Comparison of ENCODE assay signal across 11 mouse cellular contexts in the genomic region with DNA sequence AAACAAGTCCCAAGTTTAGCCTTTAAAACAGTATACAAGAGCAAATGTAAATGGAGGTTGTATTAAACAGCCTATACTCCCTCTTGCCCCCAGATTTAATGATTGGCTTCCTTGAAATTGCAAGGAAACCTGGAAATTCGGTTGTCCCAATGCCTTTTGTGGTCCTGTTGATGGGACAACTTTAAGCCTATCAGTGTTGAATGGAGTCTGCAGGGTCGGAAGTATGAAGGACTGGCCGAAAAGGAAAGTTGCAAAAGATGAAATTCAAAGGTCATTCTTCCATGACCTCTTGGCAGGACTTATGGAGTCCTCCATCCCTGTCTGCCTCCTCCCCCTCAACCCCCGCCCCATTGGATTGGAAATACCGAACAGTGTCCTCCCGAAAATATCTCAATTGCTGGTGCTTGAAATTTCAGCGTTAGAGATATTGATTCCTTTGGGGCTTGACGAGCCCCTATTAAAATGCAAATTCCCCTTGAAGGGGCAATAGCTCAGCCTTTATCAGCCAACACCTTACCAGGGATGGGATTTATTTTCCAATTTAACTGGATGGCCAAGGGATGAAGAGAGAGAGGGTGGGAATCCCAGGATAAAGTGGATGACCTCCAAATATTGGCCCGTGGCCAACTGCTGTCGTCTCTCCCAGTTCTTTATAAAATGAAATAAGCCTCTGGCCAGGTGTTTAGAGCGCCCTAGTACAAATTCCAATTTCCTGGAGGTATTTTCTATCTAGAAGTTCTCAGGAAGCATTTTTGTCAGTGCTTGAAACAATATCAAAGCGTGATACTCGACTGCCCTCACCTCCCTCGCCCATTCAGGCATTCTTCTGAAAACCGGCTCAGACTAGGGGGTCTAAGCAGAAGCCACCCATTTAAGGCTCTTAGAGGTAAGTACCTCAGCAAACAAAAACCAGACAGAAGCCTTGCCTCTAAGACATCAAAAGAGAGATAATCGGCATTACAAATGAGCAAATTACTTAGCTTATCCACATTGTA. TPM values are rescaled to one million over a fixed set of nuclear protein-coding genes. Genes with fewer than 3 reads are reported as not detected.
DNase-seq lines count a peak whose midpoint lies in the region; ATAC-seq lines count a peak whose summit lies in the region.
"Had no signal": no experiment of that assay in that cellular context is flagged by ENCODE, and none has a peak within 500 bp of the region (broad histone marks: within the 10 kb centered on the region; RNA-seq: fewer than 3 reads in every experiment).

No protein-coding gene starts in this region.

- no peak overlapping the region; the same call in 1 of the 2 replicates for H3K9ac ChIP-seq in heart, embryonic 14.5 days (ENCODE audit: low read length)
- peak overlapping the region; percentile 80; the same call in 1 of the 2 replicates for H3K9ac ChIP-seq in midbrain, embryonic 13.5 days (replicated peaks)

- intact Hi-C loops in heart, postnatal 10 days (cut with DNase I): no loop called here

- H3K4me3 ChIP-seq in heart, embryonic 14.5 days (ENCODE audit: control insufficient read depth in 1 of 2, insufficient read depth in 1 of 2, low read depth in 1 of 2, low read length in 2 of 2): peak overlapping the region in 1 of 2 experiments; percentile 61; a peak in 3 of 4 replicates
- peak overlapping the region; percentile 74 for H3K4me3 ChIP-seq in hindbrain, embryonic 10.5 days
- peak overlapping the region; percentile 71 for H3K4me3 ChIP-seq in midbrain, embryonic 13.5 days (replicated peaks)

- no peak for DNase-seq in heart, postnatal 10 days
- DNase-seq in ZHBTc4 (ENCODE audit: low read depth, low spot score) (peak; percentile 83), adipocyte (ENCODE audit: low spot score) (no peak)
- DNase-seq in hindbrain, embryonic 10.5 days (ENCODE audit: low spot score): no peak
- no peak for DNase-seq in frontal cortex, postnatal 36 days (ENCODE audit: low spot score in 2 of 2)
- DNase-seq: thymus, postnatal 36 days had no signal

- H3K36me3 ChIP-seq in heart, embryonic 14.5 days (ENCODE audit: control insufficient read depth, insufficient read depth, low read length): no peaks in the 10 kb centered on the region
- H3K36me3 ChIP-seq in hindbrain, embryonic 10.5 days: no peaks in the 10 kb centered on the region
- no peaks in the 10 kb centered on the region for H3K36me3 ChIP-seq in midbrain, embryonic 13.5 days

- peaks cover 59% of the 10 kb centered on the region for H3K27me3 ChIP-seq in heart, embryonic 14.5 days (ENCODE audit: control insufficient read depth, insufficient read depth, low read length)
- peaks cover 52% of the 10 kb centered on the region for H3K27me3 ChIP-seq in hindbrain, embryonic 10.5 days (ENCODE audit: insufficient read depth, poor library complexity, severe bottlenecking)
- H3K27me3 ChIP-seq in midbrain, embryonic 13.5 days: peaks cover 41% of the 10 kb centered on the region

- no peak overlapping the region for H3K27ac ChIP-seq in heart, embryonic 14.5 days (replicated peaks in 1 of 2; ENCODE audit: control insufficient read depth in 1 of 2, insufficient read depth in 1 of 2, low read depth in 2 of 2, low read length in 2 of 2)
- H3K27ac ChIP-seq in hindbrain, embryonic 10.5 days: no peak overlapping the region; the same call in 1 of the 2 replicates
- H3K27ac ChIP-seq in midbrain, embryonic 13.5 days: peak overlapping the region; percentile 90

- peak overlapping the region; percentile 99 for H3K4me2 ChIP-seq in heart, embryonic 14.5 days (ENCODE audit: low read length)
- peak overlapping the region; percentile 90 for H3K4me2 ChIP-seq in midbrain, embryonic 13.5 days (replicated peaks)

- H3K4me1 ChIP-seq in heart, embryonic 14.5 days (ENCODE audit: control insufficient read depth in 2 of 2, insufficient read depth in 2 of 2, low read length in 2 of 2): peaks cover 0 to 9% of the 10 kb centered on the region in 2 experiments; a peak in 1 of 4 replicates
- peaks cover 21% of the 10 kb centered on the region for H3K4me1 ChIP-seq in hindbrain, embryonic 10.5 days (replicated peaks)
- H3K4me1 ChIP-seq in midbrain, embryonic 13.5 days (replicated peaks): peaks cover 23% of the 10 kb centered on the region

- 0 out of 2 replicates have a peak, but pooled peaks cover 3% of the 10 kb centered on the region for H3K9me3 ChIP-seq in heart, embryonic 14.5 days (ENCODE audit: control insufficient read depth, low read length)
- H3K9me3 ChIP-seq in hindbrain, embryonic 10.5 days: no peaks in the 10 kb centered on the region
- no peaks in the 10 kb centered on the region for H3K9me3 ChIP-seq in midbrain, embryonic 13.5 days

- ATAC-seq in heart, embryonic 14.5 days (ENCODE audit: insufficient number of reproducible peaks, insufficient read depth, low FRiP score, low read depth): no peak
- no peak for ATAC-seq in midbrain, embryonic 13.5 days
- no peak for ATAC-seq in frontal cortex, adult (ENCODE audit: low TSS enrichment)

- WGBS in heart, embryonic 14.5 days: 15% methylated on average over 16 of the region's 16 CpGs
- 16% methylated on average over 16 of the region's 16 CpGs for WGBS in hindbrain, embryonic 10.5 days
- 3% methylated on average over 16 of the region's 16 CpGs for WGBS in midbrain, embryonic 13.5 days

RNA-seq across cellular contexts. Expression of a gene that starts 1.0 kb away (rescaled TPM):
- polyA plus RNA-seq in heart, embryonic 14.5 days (2014; fragmentation: Nextera tagmentation; extraction: Ambion mirVana): 0.77 and 0.90 TPM in 2 replicates
- total RNA-seq in heart, postnatal 10 days (2021): not detected
- polyA plus RNA-seq in hindbrain, embryonic 10.5 days (2016; fragmentation: Nextera tagmentation; extraction: Ambion mirVana): 1.3 and 2.4 TPM in 2 replicates
- 5.9 and 6.4 TPM in 2 replicates for polyA plus RNA-seq in midbrain, embryonic 13.5 days (2015; fragmentation: Nextera tagmentation; extraction: Ambion mirVana)
- total RNA-seq: gastrocnemius, adult 8-10 months; liver, adult 2 months had no signal
